Mouse (Mus musculus) heart, embryonic 16.5 days (tissue): ENCODE data around the gene Thra. TPM values are rescaled to one million over a fixed set of nuclear protein-coding genes. Genes with fewer than 3 reads are reported as not detected.

ENCODE experiments used
- ATAC-seq: fragments of 200-750 bp; cut with Nextera tagmentation; replicated peaks from 2 replicates; pipeline ENCODE4 v1.8.0; 2017; ENCODE audit warnings: moderate number of reproducible peaks; ENCODE audit not compliant: insufficient read depth, low FRiP score; ENCODE audit errors: extremely low read depth
- H3K27ac ChIP-seq: fragments of 300-500 bp; sonication (generic); 2 replicates; pipeline ENCODE4 v1.5.1; 2014; ENCODE audit warnings: mild to moderate bottlenecking, low read length, control low read depth, moderate library complexity
- H3K27me3 ChIP-seq: fragments of 300-500 bp; sonication (generic); 2 replicates; pipeline ENCODE4 v1.6.1; 2014; ENCODE audit warnings: low read length, mixed read lengths; ENCODE audit not compliant: control insufficient read depth, insufficient read depth
- H3K36me3 ChIP-seq: fragments of 300-500 bp; sonication (generic); 2 replicates; pipeline ENCODE4 v1.6.1; 2014; ENCODE audit not compliant: control insufficient read depth, insufficient read depth
- H3K4me1 ChIP-seq: fragments of 300-500 bp; sonication (generic); 2 replicates; pipeline ENCODE4 v1.6.1; 2014; ENCODE audit warnings: low read length, mixed read lengths; ENCODE audit not compliant: control insufficient read depth, insufficient read depth
- H3K4me2 ChIP-seq: fragments of 300-500 bp; sonication (generic); 2 replicates; pipeline ENCODE4 v1.6.1; 2014; ENCODE audit warnings: low read depth, mild to moderate bottlenecking, control low read depth, low read length
- H3K4me3 ChIP-seq: fragments of 300-500 bp; sonication (generic); 2 replicates; pipeline ENCODE4 v1.5.1; 2014; ENCODE audit warnings: mild to moderate bottlenecking, control low read depth, low read length
- H3K9ac ChIP-seq: fragments of 300-500 bp; sonication (generic); 2 replicates; pipeline ENCODE4 v1.6.1; 2014; ENCODE audit warnings: low read length, control low read depth
- H3K9me3 ChIP-seq: fragments of 300-500 bp; sonication (generic); replicated peaks from 2 replicates; pipeline ENCODE4 v1.6.1; 2016; ENCODE audit warnings: low read length; ENCODE audit not compliant: control insufficient read depth
- WGBS: fragments of 180-500 bp; shearing (Covaris S2); extraction: QIAGEN DNeasy Blood & Tissue Kit; methylation state at CpG from one replicate; pipeline ENCODE4 v1.1.7; 2014; 5-methylcytosine and 5-hydroxymethylcytosine counted together
- polyA plus RNA-seq: library from polyadenylated mRNA; unstranded; fragments of >200 nt; fragmentation: Nextera tagmentation; extraction: Ambion mirVana; gene quantifications from 2 replicates; pipeline ENCODE4 v1.2.1, GENCODE M21; 2015

Thra gene
- polyA plus RNA-seq, 1 experiment from 2014 or later = 37.5 TPM

- peak overlapping the region; percentile 65 for H3K4me2 ChIP-seq
- peak overlapping the region; percentile 26 for H3K4me3 ChIP-seq
- ATAC-seq = peak; percentile 28
- no peaks in the 10 kb centered on the region for H3K27me3 ChIP-seq
- peaks cover 74% of the 10 kb centered on the region for H3K4me1 ChIP-seq
- H3K9me3 ChIP-seq = no peaks in the 10 kb centered on the region
- H3K9ac ChIP-seq = peak overlapping the region; percentile 71
- WGBS = 3% methylated on average over 12 of the region's 12 CpGs
- peak overlapping the region; percentile 99 for H3K27ac ChIP-seq
- H3K36me3 ChIP-seq = no peaks in the 10 kb centered on the region
These were observed 45.4 kb downstream of the Thra start for GRCm38 (mm10) chr11:98785772-98786281.

DNA sequence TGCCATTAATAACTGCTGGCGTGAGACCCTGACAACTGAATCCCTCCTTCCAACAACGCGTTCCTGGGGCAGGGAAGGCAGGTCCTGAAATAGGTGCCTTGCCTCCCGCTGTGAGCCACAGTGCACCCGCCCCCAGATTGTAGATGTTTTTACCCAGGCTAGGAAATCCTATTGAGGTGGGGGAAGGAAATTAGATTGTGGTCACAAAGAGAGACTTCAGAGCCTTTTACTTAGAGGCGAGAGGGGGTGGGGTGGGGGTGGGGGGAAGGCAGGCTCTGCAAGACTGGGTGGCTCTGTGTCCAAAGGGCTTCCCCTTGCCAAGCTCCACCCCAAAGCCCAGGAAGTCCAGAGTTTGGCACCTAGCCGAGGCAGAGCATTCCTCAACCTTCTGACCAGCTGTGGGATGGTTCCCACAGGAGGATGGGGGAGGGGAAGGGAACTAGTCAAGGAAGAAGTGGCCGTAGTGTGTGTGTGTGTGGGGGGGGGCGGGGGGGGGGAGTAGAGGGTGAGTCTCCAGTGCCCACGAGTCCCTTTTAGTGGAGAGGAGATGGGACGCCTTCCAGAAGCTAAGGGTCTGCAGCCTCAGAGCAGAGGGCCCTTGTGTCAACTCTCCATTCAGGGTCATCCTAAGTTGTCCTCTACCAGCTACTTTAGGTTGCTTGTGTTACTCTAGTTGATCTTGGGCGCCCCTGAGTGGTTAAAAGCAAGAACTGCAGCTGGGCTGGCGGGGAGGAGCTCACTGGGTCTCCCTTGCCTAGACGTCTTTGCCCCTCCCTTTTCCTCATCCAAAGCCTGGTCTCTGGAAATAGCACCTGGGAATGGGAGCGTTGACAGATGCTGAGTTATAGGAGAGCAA, 46.1 kb downstream of the Thra start:
- H3K27ac ChIP-seq = peak overlapping the region; percentile 99
- H3K4me1 ChIP-seq = peaks cover 72% of the 10 kb centered on the region
- peak overlapping the region; percentile 71 for H3K9ac ChIP-seq
- peak overlapping the region; percentile 65 for H3K4me2 ChIP-seq
- peak; percentile 67 for ATAC-seq
- H3K9me3 ChIP-seq = no peaks in the 10 kb centered on the region
- H3K4me3 ChIP-seq = peak overlapping the region; percentile 26
- H3K36me3 ChIP-seq = no peaks in the 10 kb centered on the region
- no peaks in the 10 kb centered on the region for H3K27me3 ChIP-seq
- 0% methylated on average over 14 of the region's 15 CpGs for WGBS

DNA sequence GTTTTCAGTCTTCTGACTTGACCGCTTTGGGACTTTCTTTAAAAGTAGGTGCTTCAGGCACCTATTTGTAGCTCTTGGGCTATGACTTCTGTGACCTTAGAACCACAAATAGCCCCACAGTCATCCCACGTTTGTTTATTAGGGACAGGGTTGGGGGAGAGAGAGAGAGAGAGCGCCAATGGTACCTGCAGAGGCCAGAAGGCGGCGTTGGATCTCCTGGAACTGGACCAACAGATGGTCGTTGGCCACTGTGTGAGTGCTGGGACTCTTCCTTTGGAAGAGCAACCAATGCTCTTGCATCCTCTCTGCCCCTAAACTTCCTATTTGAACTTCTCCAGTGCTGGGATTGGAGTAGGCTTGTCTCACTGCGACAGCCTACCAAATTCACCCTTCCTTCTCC, 46.8 kb downstream of the Thra start:
- Histone ChIP-seq H3K27me3 (no peaks in the 10 kb centered on the region), H3K9ac (peak overlapping the region; percentile 59), H3K4me2 (peak overlapping the region; percentile 65), H3K27ac (peak overlapping the region; percentile 99), H3K36me3 (no peaks in the 10 kb centered on the region), H3K9me3 (no peaks in the 10 kb centered on the region), H3K4me3 (no peak overlapping the region; the same call in 1 of the 2 replicates), H3K4me1 (peaks cover 65% of the 10 kb centered on the region)
- 22% methylated on average over 7 of the region's 7 CpGs for WGBS
- ATAC-seq = no peak

GRCm38 (mm10) chr11:98787691-98788090, 47.3 kb downstream of the Thra start:
- Histone ChIP-seq H3K9me3 (no peaks in the 10 kb centered on the region), H3K4me2 (peak overlapping the region; percentile 65), H3K9ac (peak overlapping the region; percentile 59; the same call in 1 of the 2 replicates), H3K27ac (peak overlapping the region; percentile 99), H3K4me3 (no peak overlapping the region), H3K27me3 (no peaks in the 10 kb centered on the region), H3K4me1 (peaks cover 61% of the 10 kb centered on the region), H3K36me3 (no peaks in the 10 kb centered on the region)
- ATAC-seq = no peak
- 82% methylated on average over 1 of the region's 1 CpGs for WGBS

- H3K4me1 ChIP-seq = peaks cover 56% of the 10 kb centered on the region
- H3K27ac ChIP-seq = peak overlapping the region; percentile 87
These were observed 47.7 kb downstream of the Thra start for GRCm38 (mm10) chr11:98788139-98788538.

DNA sequence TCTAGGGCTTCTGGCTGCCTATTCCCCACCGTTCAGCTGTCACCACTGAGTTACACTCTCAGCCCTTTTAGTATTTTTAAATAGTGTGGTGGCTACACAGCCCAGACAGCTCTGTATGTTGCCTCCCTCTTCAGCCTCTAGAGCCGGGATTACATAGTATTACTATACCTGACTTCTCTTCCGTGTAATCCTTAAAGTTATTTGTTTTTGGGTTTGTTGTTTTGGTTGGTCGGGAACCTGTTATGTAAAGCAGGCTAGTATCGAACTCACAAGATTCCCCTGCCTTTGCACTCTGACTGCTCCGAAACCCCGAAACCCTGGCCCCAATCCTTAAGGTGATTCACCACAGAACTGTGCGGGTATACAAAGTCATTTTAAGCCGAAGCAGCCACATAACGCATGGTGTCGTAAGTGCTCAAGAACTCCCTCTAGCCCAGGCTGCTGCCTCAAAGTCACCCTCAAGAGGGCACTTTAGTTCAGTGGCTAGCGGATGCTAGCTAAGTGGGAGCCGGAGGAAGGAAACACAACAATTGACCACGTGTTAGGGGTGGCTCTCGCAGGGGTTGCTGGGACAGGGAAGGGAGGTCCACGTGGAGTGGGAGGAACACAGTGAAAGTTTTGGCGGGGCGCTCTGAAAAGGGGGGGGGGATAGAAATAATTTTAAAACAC, 48.2 kb downstream of the Thra start:
- peak overlapping the region; percentile 67 for H3K4me3 ChIP-seq
- peak overlapping the region; percentile 71 for H3K9ac ChIP-seq
- WGBS = 8% methylated on average over 18 of the region's 18 CpGs
- ATAC-seq = peak; percentile 64
- H3K27me3 ChIP-seq = no peaks in the 10 kb centered on the region
- H3K27ac ChIP-seq = peak overlapping the region; percentile 87
- H3K36me3 ChIP-seq = no peaks in the 10 kb centered on the region
- H3K9me3 ChIP-seq = no peaks in the 10 kb centered on the region
- H3K4me2 ChIP-seq = peak overlapping the region; percentile 97
- peaks cover 53% of the 10 kb centered on the region for H3K4me1 ChIP-seq

More at GRCm38 (mm10) chr11:98788139-98788538, 47.7 kb downstream of the Thra start:
- Histone ChIP-seq H3K36me3 (no peaks in the 10 kb centered on the region), H3K4me2 (peak overlapping the region; percentile 97; the same call in 1 of the 2 replicates), H3K9ac (peak overlapping the region; percentile 54), H3K4me3 (no peak overlapping the region), H3K27me3 (no peaks in the 10 kb centered on the region), H3K9me3 (no peaks in the 10 kb centered on the region)
- ATAC-seq = no peak
- WGBS = 88% methylated on average over 5 of the region's 5 CpGs

- H3K4me2 ChIP-seq = peak overlapping the region; percentile 97
- ATAC-seq = no peak
- peak overlapping the region; percentile 71 for H3K9ac ChIP-seq
- no peaks in the 10 kb centered on the region for H3K9me3 ChIP-seq
- no peaks in the 10 kb centered on the region for H3K36me3 ChIP-seq
- WGBS = under 1% methylated on average over 25 of the region's 25 CpGs
- peaks cover 53% of the 10 kb centered on the region for H3K4me1 ChIP-seq
- no peaks in the 10 kb centered on the region for H3K27me3 ChIP-seq
- H3K4me3 ChIP-seq = peak overlapping the region; percentile 67
- peak overlapping the region; percentile 84 for H3K27ac ChIP-seq
These were observed 48.9 kb downstream of the Thra start for GRCm38 (mm10) chr11:98789219-98789807.

- no peaks in the 10 kb centered on the region for H3K27me3 ChIP-seq
- WGBS = 35% methylated on average over 5 of the region's 5 CpGs
- H3K4me2 ChIP-seq = peak overlapping the region; percentile 97
- no peak overlapping the region; the same call in 1 of the 2 replicates for H3K27ac ChIP-seq
- peaks cover 50% of the 10 kb centered on the region for H3K4me1 ChIP-seq
- ATAC-seq = no peak
- H3K4me3 ChIP-seq = peak overlapping the region; percentile 67
- H3K36me3 ChIP-seq = no peaks in the 10 kb centered on the region
- peak overlapping the region; percentile 71 for H3K9ac ChIP-seq
- no peaks in the 10 kb centered on the region for H3K9me3 ChIP-seq
These were observed 49.4 kb downstream of the Thra start for GRCm38 (mm10) chr11:98789824-98790223.
